Mouse (Mus musculus) v-Abl transformed pro-B cells (cell line): ENCODE data around the gene Olfr1442.
"Not testable (repeated sequence)": the region's sequence is repeated elsewhere in the genome, so short reads cannot be mapped to it uniquely, and the experiment has no call there.

Experiments used
- in situ Hi-C, 2 experiments: fragments of 400-800 bp; cut with MboI; formaldehyde crosslinking; loops; one replicate each; pipeline ENCODE4 v1.15.1; 2025; ENCODE audit not compliant: unreplicated experiment in 2 of 2

Olfr1442 gene

DNA sequence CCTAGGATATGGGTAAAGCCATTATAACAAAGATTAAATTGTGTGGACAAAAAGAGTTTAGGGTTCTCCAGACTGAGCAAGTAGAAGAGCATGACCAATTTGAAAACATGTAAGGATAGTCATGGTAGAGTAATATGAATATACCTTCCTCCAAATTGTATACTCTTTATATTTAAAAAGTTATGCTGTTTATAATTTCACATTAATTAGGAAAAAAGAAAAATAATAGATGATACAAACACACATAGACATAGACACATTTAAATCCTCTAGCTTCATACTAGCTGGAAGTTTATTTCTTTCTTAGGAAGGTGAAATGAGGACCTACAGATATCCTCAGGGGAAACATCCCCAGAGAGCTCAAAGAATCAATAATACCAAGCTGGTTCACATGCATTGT is at the start of gene Olfr1442:
Gene Olfr1442, plus strand, starts transcription at position 301 of the 400 bp plus-strand sequence.
- in situ Hi-C loops = no loop called here

DNA sequence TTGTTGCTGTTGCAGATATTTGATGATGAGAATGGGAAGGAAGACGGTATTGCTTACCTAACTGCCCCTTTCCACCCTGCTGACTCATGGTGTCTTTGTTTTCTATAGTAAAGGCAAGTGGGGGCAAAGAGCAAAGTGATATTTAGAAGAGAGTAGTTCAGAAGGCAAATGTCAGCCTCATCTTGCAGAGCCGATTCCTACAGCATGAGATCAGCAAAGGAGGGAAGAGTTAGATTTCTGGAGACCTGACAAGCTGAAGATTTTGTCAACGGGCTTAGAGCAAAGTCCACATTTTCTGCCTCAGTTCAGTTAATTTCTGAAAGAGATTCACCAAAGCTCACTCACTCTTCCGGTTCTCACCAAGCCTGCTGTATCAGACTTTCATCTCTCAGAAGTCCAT is 37.1 kb upstream of the Olfr1442 start, which contains the start of gene Glyat:
Gene Glyat, plus strand, starts transcription at position 133 of the 400 bp plus-strand sequence.
- in situ Hi-C loops = no loop called here

DNA sequence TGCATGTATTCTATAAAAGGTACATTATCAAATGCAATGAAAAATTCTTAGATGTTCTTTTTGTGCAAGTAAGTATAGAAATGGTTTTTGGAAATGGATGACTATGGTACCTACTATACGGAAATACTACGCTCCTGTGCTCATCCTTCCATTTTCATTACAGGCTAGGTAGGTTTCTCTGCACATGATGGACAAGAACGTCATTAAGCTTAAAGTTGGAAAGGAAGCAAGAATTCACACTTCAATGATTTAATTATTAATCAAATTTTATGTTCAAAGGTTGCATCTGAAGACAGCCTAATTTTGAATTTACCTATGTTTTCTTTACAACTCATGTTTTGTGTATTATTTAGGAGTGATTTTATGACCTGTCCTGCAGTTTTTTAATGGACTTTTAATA is 36.0 kb upstream of the Olfr1442 start:
- in situ Hi-C loops = no loop called here

DNA sequence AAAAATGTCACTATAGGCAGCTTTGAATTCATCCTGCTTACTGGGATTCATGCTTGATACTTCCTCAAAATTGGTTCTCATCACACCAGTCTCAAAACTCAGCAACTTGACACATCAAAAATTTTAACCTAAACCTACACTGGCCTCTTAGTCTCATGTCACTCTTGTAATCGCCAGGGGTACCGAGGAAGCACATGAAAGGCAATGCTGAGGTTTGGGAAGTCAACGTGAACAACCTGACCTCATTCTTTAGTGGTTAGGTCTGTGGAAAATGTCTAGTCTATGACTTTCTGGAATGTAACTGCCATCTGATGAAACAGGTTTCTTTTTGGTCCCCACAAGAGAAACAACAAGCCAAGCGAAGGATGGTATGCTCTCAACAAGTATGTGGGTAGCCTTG is 35.3 kb upstream of the Olfr1442 start:
- in situ Hi-C loops = no loop called here

DNA sequence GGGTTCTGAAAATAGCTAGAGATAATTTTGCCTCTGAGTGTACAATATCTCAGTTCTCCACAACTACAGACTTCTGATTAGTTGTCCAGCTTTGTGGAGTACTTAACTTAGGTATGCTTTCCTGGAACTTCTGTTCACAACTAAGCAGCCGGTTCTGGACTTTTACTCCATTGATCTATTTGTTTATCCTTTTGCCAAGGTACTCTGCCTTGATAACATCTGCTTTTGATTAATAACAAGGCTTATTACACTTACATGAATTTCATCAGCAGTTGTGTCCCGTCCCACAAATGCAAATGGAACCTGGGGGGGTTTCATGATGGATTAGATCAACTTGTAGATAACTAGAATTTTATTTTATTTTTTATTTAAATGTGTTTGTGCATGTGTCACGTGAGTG is 33.4 kb upstream of the Olfr1442 start:
- in situ Hi-C loops = no loop called here

DNA sequence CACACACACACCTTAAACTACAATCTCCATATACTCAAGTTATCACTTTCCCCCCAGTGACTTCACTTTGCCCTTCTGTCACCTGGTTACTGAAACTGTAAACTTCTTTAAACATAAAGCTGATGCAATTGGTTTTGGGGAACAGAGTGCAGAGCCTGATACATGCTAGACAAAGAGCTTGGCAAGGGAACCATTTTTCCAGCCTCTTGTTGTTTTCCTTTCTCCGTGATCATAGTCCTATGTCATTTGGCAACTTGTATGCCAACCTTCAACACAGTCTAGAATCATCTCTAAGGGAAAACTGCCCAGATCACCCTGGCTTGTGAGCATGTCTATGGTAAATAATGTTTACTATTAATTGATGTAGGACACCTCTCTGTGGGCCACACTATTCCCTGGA is 32.2 kb upstream of the Olfr1442 start:
- in situ Hi-C loops = no loop called here

DNA sequence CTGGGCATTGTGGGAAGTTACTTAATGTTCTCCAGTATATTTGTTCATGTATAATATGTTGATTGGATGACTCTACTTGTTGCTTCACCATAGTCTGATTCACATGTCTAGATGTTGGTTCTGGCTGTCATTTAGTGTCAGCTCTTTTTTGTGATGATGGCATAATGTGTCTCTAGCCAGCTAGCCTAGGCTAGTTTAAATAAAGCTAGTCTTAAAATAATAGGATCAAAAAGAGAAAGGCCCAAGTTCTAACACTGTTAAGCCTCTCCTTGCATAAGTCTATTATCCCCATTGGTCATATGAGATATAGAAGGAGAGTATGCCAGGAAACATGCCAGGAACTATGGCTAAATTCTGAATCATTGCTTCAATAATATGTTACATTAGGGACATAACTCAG is 20.7 kb upstream of the Olfr1442 start:
- in situ Hi-C loops = no loop called here

DNA sequence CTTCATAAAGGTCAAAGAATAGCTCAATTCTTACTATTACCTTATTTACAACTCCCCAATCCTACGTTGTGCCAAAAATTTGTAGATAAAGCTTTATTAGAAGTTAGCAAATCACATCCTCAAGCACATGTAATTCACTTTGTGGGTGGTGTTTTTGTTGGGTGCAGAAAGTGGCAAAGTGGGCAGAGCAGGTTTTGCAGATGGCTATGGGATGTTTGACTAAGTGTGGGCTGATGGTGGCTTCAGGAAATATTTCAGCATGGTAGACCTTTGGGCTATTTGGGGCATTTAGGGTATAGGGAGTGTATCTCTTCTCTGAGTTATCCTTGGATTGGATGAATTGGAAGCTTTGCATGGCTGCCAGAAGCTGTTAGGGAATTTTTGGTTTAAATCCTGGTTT is 4.1 kb upstream of the Olfr1442 start:
- in situ Hi-C loops = no loop called here

DNA sequence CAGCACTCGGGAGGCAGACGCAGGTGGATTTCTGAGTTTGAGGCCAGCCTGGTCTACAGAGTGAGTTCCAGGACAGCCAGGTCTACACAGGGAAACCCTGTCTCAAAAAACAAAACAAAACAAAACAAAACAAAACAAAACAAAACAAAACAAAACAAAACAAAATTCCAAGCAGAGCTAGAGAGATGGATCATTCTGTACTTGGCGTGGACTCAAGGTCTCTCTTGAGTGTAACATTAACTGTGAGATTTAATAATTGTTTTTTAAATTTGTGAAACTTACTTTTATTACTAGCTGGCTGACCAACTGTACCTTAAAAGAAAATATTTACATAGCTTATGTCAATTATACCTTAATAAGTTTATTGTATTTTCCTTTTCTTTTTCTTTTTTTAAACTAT is 1.6 kb upstream of the Olfr1442 start:
- in situ Hi-C loops = not testable (repeated sequence)

DNA sequence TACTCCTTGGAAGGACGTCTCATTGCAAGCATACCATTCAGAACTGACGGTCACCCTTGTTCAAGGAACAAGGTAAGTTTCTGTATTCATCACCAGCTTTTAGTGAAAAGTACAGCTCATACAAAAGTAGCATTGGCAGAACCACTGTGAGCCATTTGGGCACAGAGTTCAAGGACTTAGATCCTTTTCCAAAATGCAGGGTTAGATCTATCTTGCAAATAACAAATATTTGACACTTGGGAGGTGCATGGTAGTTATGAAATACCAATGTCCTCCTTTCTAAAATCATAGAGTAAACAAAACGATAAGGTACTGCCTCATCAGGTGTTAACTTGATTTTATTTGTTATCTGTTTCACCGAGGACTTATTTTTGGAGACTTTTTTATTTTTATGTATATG is 812 bp downstream of the Olfr1442 start:
- in situ Hi-C loops = no loop called here

DNA sequence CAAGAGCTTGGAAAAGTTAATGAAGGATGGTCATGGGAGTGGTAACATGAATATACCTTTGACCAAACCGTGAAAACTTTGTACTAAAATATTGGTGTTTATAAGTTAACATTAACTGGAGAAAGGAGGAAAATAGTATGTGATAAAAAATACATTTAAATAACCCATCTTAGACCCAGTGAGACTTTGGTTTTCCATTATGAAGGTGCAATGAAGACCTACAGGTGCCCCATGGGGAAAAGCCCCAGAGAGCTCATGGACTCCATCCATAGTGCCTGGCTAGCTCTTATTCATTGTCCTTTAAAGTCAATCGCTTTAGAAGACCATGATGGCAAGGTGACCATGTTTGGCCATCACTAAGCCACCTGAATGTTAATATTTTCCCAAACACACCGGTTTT is 7.6 kb downstream of the Olfr1442 start, which contains the start of gene Olfr1443:
Gene Olfr1443, plus strand, starts transcription at position 301 of the 400 bp plus-strand sequence.
- in situ Hi-C loops = no loop called here

DNA sequence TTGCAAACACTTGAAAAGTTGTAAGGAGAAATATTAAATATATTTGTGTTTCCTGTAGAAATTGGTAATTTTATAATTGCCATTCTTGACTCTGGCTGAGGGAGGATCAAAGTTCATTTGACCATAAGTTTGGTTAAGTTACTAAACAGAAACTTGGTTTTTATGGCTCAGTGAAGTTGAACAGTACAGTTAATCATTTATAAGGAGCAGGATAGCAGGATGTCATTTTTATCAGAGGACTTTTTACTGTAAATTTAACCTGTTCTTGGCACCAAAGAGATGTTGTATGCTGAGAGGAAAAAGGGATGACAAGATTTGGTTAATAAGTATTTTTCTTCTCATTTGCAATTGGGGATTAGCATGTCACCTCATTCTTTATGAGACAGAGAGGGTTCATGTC is 14.4 kb downstream of the Olfr1442 start:
- in situ Hi-C loops = no loop called here

DNA sequence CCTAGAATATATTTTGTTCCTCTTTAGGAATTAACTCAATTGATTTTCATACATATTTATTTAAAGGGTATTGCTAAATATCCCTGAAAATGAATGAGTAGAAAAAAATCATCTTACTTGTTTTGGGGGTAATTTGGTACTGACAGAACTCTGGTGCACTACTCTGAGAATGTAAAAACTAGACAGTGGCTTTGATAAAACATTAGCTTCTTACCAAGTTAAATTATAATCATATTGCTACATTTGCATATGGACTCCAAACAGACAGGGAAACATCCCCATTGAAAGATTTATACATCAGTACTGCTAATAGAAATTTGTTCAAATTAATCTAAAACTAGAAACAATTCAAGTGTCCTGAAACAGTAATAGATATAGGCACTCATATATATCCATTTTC is 15.0 kb downstream of the Olfr1442 start:
- in situ Hi-C loops = no loop called here

DNA sequence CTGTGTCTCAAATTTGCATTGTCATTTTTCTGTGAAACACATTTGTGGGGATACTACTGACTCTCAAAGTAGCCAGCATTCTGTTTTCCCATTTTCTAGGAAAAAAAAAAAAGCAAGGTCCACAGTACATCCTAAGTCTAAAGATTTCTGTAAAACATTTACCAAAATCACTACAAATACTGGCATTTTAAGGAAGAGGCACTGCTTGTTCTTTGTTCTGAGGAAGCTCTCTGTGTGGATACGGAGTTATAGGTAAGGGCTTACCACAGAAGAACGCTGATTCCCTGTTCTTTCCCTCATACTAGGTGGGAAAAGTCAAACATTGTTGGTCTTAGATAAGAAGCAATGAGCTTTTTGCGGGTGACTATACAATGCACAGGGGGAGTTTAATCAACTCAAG is 25.4 kb downstream of the Olfr1442 start, which contains the start of gene Keg1:
Gene Keg1, plus strand, starts transcription at position 197 of the 400 bp plus-strand sequence.
- in situ Hi-C loops = no loop called here

DNA sequence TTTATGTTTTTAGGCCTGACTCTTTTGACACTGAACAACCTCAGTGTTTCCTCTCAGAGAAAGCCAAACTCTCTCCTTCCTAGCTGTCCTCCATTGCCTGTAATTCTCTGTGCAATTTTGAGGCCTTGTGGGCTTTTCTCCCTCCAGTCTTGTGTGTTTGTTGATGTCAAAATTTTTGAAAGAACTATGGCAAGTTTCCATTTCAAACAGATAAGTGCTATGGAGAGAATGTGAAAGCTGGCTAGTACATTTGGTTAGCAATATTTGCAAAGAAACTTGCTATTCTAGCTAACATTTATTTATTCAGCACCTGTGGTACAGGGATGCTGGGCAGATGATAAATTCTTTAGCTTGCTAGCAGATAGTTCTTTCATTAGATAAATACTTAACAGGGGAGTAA is 26.0 kb downstream of the Olfr1442 start:
- in situ Hi-C loops = no loop called here

DNA sequence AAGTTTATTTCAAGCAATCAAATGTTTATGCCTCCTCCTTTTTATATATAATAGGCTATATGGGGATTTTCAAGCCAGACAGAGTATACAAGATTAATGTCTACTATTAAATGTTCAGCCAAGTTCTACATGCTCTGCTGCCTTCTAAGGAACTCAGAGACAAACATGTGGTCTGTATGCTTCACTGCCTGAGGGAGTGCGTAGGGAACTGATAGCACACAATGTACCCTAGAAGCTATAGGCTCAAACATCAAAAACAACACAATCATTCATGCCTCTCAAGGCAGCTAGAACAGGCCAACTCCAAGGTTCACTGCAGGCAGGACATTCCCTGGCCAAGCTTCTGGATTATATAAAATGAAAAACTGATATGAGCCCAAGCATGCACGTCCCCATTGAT is 38.2 kb downstream of the Olfr1442 start:
- in situ Hi-C loops = no loop called here

DNA sequence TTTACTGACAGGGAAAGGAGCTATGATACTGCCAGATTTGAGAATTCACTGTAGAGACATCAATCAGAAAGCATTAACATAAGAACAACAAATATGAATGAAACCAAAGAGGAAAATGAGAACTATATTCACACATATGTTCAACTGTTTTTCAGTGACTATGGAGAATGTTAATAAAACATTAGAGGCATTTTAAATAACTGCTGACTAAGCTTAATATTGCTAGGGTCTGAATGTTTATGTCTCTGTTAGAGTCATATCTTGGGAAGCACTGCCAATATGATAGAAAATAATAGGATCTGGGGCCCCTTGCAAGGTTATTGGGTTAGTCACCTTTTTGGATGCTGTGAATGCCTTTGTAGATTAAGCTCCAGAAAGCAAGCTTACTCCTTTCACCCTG is 38.7 kb downstream of the Olfr1442 start:
- in situ Hi-C loops = no loop called here

DNA sequence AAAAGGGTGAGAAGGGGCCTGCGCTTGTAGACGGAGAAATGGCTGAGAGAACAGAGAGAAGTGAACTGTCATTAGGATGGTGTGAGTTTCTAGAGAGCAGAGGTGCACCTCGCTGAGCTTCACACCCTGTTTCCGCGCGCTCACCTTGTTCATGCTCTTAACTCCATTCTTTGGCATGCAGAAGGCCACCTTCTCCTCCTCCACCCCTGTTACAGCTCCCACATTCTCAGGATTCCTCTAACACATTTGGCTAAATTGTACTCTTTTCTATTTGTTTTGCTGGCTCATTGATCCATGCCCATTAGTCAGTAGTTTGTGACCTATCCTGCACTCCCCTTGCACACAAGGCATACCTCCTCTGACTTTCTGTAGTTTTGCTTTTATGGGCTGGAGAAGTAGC is 49.0 kb downstream of the Olfr1442 start:
- in situ Hi-C loops = loop anchor here in 1 of 2 experiments (10.0 kb wide), 1 partner anchor 204 kb away; no protein-coding TSS in a partner anchor

DNA sequence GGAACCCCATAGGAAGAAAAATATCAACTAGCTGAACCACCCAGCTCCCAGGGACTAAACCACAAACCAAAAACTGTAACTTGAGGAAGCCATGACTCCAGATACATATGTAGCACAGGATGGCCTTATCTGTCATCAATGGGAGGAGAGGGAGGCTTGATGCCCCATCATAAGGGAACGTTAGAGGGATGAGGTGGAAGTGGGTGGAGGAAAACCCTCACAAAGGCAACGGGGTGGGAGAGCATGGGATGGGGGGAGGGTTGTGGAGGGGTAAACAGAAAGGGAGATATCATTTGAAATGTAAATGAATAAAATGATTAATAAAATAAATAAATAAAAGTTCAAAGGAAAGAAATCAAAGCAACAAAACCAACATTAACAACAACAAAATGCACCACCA is 50.2 kb downstream of the Olfr1442 start:
- in situ Hi-C loops = loop anchor here in 1 of 2 experiments (5.0 kb wide), 1 partner anchor 97 kb away; no protein-coding TSS in a partner anchor

DNA sequence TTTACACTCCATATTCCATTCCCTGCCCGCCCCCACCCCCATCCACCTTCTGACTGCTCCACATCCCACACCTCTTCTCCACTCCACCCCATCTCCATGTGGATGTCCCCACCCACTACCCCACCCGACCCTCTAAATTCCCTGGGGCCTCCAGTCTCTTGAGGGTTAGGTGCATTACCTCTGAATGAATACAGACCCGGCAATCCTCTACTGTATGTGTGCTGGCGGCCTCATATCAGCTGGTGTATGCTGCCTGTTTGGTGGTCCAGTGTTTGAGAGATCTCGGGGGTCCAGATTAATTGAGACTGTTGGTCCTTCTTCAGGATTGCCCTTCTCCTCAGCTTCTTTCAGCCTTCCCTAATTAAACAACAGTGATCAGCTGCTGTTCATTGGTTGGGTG is 50.7 kb downstream of the Olfr1442 start:
- in situ Hi-C loops = loop anchor here in 1 of 2 experiments (5.0 kb wide), 1 partner anchor 96 kb away; no protein-coding TSS in a partner anchor

DNA sequence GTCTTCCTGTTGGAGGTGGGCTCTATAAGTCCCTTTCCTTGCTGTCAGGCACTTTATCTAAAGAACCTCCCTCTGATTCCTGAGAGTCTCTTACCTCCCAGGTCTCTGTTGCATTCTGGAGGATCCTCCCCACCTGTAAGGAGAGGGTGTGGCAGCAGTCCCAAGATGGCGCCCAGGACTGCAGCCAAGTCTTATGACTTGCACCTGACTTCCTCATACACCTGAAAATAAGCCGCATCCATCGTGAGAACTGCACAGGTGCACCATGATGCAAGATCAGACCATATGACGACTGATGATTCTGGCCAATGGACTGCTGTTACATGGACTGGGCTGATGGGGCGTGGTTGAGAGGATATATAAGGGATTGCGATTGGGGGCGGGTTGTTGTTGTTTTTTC is 51.4 kb downstream of the Olfr1442 start:
- in situ Hi-C loops = loop anchor here in 1 of 2 experiments (5.0 kb wide), 1 partner anchor 96 kb away; no protein-coding TSS in a partner anchor

DNA sequence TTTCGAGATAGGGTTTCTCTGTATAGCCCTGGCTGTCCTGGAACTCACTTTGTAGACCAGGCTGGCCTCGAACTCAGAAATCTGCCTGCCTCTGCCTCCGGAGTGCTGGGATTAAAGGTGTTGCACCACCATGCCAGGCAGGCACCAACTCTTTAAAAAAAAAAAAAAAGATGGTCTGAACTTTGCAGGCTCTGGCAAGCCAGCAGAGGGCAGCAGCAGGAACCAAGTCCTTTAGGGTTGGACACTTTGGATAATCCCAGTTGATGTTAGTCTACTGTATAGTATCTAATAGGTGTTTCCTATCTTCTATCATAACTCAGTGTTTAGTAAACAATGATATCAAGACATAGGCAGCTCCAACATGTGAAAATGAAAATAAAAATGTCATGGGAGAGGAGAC is 52.1 kb downstream of the Olfr1442 start:
- in situ Hi-C loops = loop anchor here in 1 of 2 experiments (5.0 kb wide), 1 partner anchor 95 kb away; no protein-coding TSS in a partner anchor

DNA sequence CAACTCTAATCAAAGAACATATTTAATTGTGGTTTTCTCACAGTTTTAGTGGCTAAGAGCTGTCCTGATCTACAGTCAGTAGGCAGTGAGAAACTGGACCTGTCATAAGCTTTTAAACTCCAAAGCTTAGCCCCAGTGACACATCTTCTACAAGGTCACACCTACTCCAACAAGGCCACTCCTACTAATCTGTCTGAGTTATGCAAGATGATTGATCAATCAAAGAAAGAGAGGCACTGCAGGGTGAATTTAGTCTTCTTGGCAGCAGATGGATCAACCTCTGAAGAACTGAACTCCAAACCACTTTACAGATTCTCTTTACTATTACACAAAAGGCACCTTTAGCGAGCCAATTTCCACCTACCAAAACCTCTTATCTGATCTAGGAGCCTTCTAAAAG is 55.6 kb downstream of the Olfr1442 start:
- in situ Hi-C loops = no loop called here
